Mouse (Mus musculus): Measurements from ENCODE around the gene Ece1. TPM values are rescaled to one million over a fixed set of nuclear protein-coding genes. Genes with fewer than 3 reads are reported as not detected.

The Ece1 gene
- polyA plus RNA-seq, 2 experiments: 42.4 to 45.7 TPM

- Histone ChIP-seq H3K4me2 (replicated peaks; ENCODE audit: low read depth, low read length, severe bottlenecking) (no peak overlapping the region), H3K4me3 (replicated peaks; ENCODE audit: low read length) (no peak overlapping the region), H3K27me3 (ENCODE audit: control insufficient read depth, insufficient read depth, low read length) (no peaks in the 10 kb centered on the region), H3K9me3 (ENCODE audit: control insufficient read depth, low read length) (no peaks in the 10 kb centered on the region), H3K36me3 (ENCODE audit: control insufficient read depth, insufficient read depth, low read length) (no peaks in the 10 kb centered on the region), H3K4me1 (ENCODE audit: control insufficient read depth, insufficient read depth, low read length) (peaks cover 50% of the 10 kb centered on the region), H3K9ac (ENCODE audit: low read depth, low read length, severe bottlenecking) (no peak overlapping the region), H3K27ac (replicated peaks; ENCODE audit: low read depth, low read length) (no peak overlapping the region)
- TF ChIP-seq POLR2A (IDR thresholded peaks at IDR 0.05; ENCODE audit: borderline replicate concordance, extremely low read depth, insufficient read depth, insufficient read length): no peak
- ATAC-seq (ENCODE audit: low FRiP score, low read depth) (no peak), DNase-seq (ENCODE audit: low spot score) (no peak)
- WGBS: 65% methylated on average over 4 of the region's 4 CpGs
Observed at GRCm38 (mm10) chr4:137867225-137867624, 5.2 kb downstream of the Ece1 start.

- ATAC-seq (ENCODE audit: low FRiP score, low read depth): no peak
- WGBS: 52% methylated on average over 13 of the region's 13 CpGs
- H3K4me1 ChIP-seq (ENCODE audit: control insufficient read depth, insufficient read depth, low read length): peaks cover 48% of the 10 kb centered on the region
- H3K27me3 ChIP-seq (ENCODE audit: control insufficient read depth, insufficient read depth, low read length): no peaks in the 10 kb centered on the region
- no peak overlapping the region for H3K27ac ChIP-seq (replicated peaks; ENCODE audit: low read depth, low read length)
- no peak overlapping the region for H3K4me2 ChIP-seq (replicated peaks; ENCODE audit: low read depth, low read length, severe bottlenecking)
- no peak overlapping the region for H3K9ac ChIP-seq (ENCODE audit: low read depth, low read length, severe bottlenecking)
- no peaks in the 10 kb centered on the region for H3K9me3 ChIP-seq (ENCODE audit: control insufficient read depth, low read length)
- no peak for DNase-seq (ENCODE audit: low spot score)
- no peaks in the 10 kb centered on the region for H3K36me3 ChIP-seq (ENCODE audit: control insufficient read depth, insufficient read depth, low read length)
- TF ChIP-seq POLR2A (IDR thresholded peaks at IDR 0.05; ENCODE audit: borderline replicate concordance, extremely low read depth, insufficient read depth, insufficient read length): no peak
- H3K4me3 ChIP-seq (replicated peaks; ENCODE audit: low read length): no peak overlapping the region
Observed at GRCm38 (mm10) chr4:137867675-137868257, 5.7 kb downstream of the Ece1 start.

GRCm38 (mm10) chr4:137869667-137870274 lies 7.7 kb downstream of the Ece1 start:
- Histone ChIP-seq H3K36me3 (ENCODE audit: control insufficient read depth, insufficient read depth, low read length) (no peaks in the 10 kb centered on the region), H3K9ac (ENCODE audit: low read depth, low read length, severe bottlenecking) (no peak overlapping the region; the same call in 1 of the 2 replicates), H3K27ac (replicated peaks; ENCODE audit: low read depth, low read length) (no peak overlapping the region), H3K4me1 (ENCODE audit: control insufficient read depth, insufficient read depth, low read length) (peaks cover 45% of the 10 kb centered on the region), H3K4me3 (replicated peaks; ENCODE audit: low read length) (no peak overlapping the region), H3K9me3 (ENCODE audit: control insufficient read depth, low read length) (no peaks in the 10 kb centered on the region), H3K4me2 (replicated peaks; ENCODE audit: low read depth, low read length, severe bottlenecking) (no peak overlapping the region; the same call in 1 of the 2 replicates), H3K27me3 (ENCODE audit: control insufficient read depth, insufficient read depth, low read length) (no peaks in the 10 kb centered on the region)
- 28% methylated on average over 16 of the region's 16 CpGs for WGBS
- ATAC-seq (ENCODE audit: low FRiP score, low read depth) (no peak), DNase-seq (ENCODE audit: low spot score) (no peak)
- TF ChIP-seq POLR2A (IDR thresholded peaks at IDR 0.05; ENCODE audit: borderline replicate concordance, extremely low read depth, insufficient read depth, insufficient read length): no peak

- Histone ChIP-seq H3K4me1 (ENCODE audit: control insufficient read depth, insufficient read depth, low read length) (peaks cover 40% of the 10 kb centered on the region), H3K36me3 (ENCODE audit: control insufficient read depth, insufficient read depth, low read length) (no peaks in the 10 kb centered on the region), H3K9me3 (ENCODE audit: control insufficient read depth, low read length) (no peaks in the 10 kb centered on the region), H3K9ac (ENCODE audit: low read depth, low read length, severe bottlenecking) (no peak overlapping the region), H3K4me2 (replicated peaks; ENCODE audit: low read depth, low read length, severe bottlenecking) (no peak overlapping the region), H3K27me3 (ENCODE audit: control insufficient read depth, insufficient read depth, low read length) (no peaks in the 10 kb centered on the region), H3K27ac (replicated peaks; ENCODE audit: low read depth, low read length) (no peak overlapping the region), H3K4me3 (replicated peaks; ENCODE audit: low read length) (no peak overlapping the region)
- TF ChIP-seq POLR2A (IDR thresholded peaks at IDR 0.05; ENCODE audit: borderline replicate concordance, extremely low read depth, insufficient read depth, insufficient read length): no peak
- no peak for DNase-seq (ENCODE audit: low spot score)
- 79% methylated on average over 4 of the region's 4 CpGs for WGBS
- no peak for ATAC-seq (ENCODE audit: low FRiP score, low read depth)
Observed at GRCm38 (mm10) chr4:137870979-137871378, 8.9 kb downstream of the Ece1 start.

- 88% methylated on average over 8 of the region's 8 CpGs for WGBS
- no peak for DNase-seq (ENCODE audit: low spot score)
- no peak overlapping the region for H3K9ac ChIP-seq (ENCODE audit: low read depth, low read length, severe bottlenecking)
Observed at GRCm38 (mm10) chr4:137871431-137871830, 9.4 kb downstream of the Ece1 start.

More at GRCm38 (mm10) chr4:137871431-137871830, 9.4 kb downstream of the Ece1 start:
- no peak for ATAC-seq (ENCODE audit: low FRiP score, low read depth)
- Histone ChIP-seq H3K4me2 (replicated peaks; ENCODE audit: low read depth, low read length, severe bottlenecking) (no peak overlapping the region), H3K27ac (replicated peaks; ENCODE audit: low read depth, low read length) (no peak overlapping the region), H3K27me3 (ENCODE audit: control insufficient read depth, insufficient read depth, low read length) (no peaks in the 10 kb centered on the region), H3K9me3 (ENCODE audit: control insufficient read depth, low read length) (no peaks in the 10 kb centered on the region), H3K4me3 (replicated peaks; ENCODE audit: low read length) (no peak overlapping the region), H3K4me1 (ENCODE audit: control insufficient read depth, insufficient read depth, low read length) (peaks cover 37% of the 10 kb centered on the region), H3K36me3 (ENCODE audit: control insufficient read depth, insufficient read depth, low read length) (no peaks in the 10 kb centered on the region)
- TF ChIP-seq POLR2A (IDR thresholded peaks at IDR 0.05; ENCODE audit: borderline replicate concordance, extremely low read depth, insufficient read depth, insufficient read length): no peak
